Mouse (Mus musculus): ENCODE results near the gene Magi3.

DNA sequence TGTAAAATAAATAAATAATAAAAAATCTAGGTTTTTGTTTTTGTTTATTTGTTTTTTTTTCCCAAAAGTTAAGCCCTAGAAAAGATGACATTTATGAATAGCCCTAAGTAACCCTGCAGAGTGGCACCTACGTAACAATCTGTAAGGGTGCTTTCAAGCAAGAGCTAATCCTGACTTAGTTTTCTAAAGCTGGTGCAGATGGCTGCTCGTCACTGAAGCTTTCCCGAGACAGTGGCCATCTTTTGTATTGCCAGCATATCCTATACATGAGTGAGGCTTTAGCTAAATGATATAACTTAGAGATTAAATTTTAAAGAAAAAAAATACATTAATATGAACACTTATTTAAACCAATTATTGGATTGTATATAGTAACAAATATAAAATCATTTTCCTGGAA is 202.2 kb downstream of the Magi3 start:
- TF ChIP-seq EP300 (IDR thresholded peaks at IDR 0.05) (no peak), CTCF (IDR thresholded peaks at IDR 0.05) (no peak)

Data from lung, postnatal 0 days (tissue).